Mouse (Mus musculus) forebrain, embryonic 11.5 days (tissue): Measurements from ENCODE around the gene Ciita. TPM values are rescaled to one million over a fixed set of nuclear protein-coding genes. Genes with fewer than 3 reads are reported as not detected.

Experiments
- ATAC-seq: fragments of 200-750 bp; cut with Nextera tagmentation; replicated peaks from 2 replicates; pipeline ENCODE4 v1.8.0; 2017; ENCODE audit warnings: moderate TSS enrichment; ENCODE audit not compliant: low FRiP score
- DNase-seq: peaks from one replicate; pipeline ENCODE4 v3.0.0-alpha.2; 2017; ENCODE audit warnings: low spot score
- H3K27ac ChIP-seq: fragments of 300-500 bp; sonication (generic); 2 replicates; pipeline ENCODE4 v1.5.1; 2014; ENCODE audit warnings: low read depth, low read length
- H3K27me3 ChIP-seq: fragments of 300-500 bp; sonication (generic); 2 replicates; pipeline ENCODE4 v1.6.1; 2014; ENCODE audit warnings: mild to moderate bottlenecking, low read length, mixed read lengths; ENCODE audit not compliant: control insufficient read depth, insufficient read depth
- H3K36me3 ChIP-seq: fragments of 300-500 bp; sonication (generic); 2 replicates; pipeline ENCODE4 v1.6.1; 2014; ENCODE audit warnings: mild to moderate bottlenecking, low read length, moderate library complexity, mixed read lengths; ENCODE audit not compliant: control insufficient read depth, insufficient read depth
- H3K4me1 ChIP-seq: fragments of 300-500 bp; sonication (generic); replicated peaks from 2 replicates; pipeline ENCODE4 v1.6.1; 2014; ENCODE audit warnings: low read length, mixed read lengths; ENCODE audit not compliant: control insufficient read depth, insufficient read depth
- H3K4me2 ChIP-seq: fragments of 300-500 bp; sonication (generic); 2 replicates; pipeline ENCODE4 v1.6.1; 2014; ENCODE audit warnings: low read depth, mild to moderate bottlenecking, low read length, moderate library complexity, mixed read lengths; ENCODE audit not compliant: severe bottlenecking
- H3K4me3 ChIP-seq: fragments of 300-500 bp; sonication (generic); 2 replicates; pipeline ENCODE4 v1.5.1; 2014; ENCODE audit warnings: low read depth, low read length
- H3K9ac ChIP-seq: fragments of 300-500 bp; sonication (generic); 2 replicates; pipeline ENCODE4 v1.6.1; 2014; ENCODE audit warnings: low read length
- H3K9me3 ChIP-seq: fragments of 300-500 bp; sonication (generic); 2 replicates; pipeline ENCODE4 v1.6.1; 2016; ENCODE audit warnings: low read length, mixed read lengths; ENCODE audit not compliant: control insufficient read depth
- WGBS: fragments of 180-500 bp; shearing (Covaris S2); extraction: QIAGEN DNeasy Blood & Tissue Kit; methylation state at CpG from one replicate; pipeline ENCODE4 v1.1.7; 2014; 5-methylcytosine and 5-hydroxymethylcytosine counted together
- polyA plus RNA-seq: library from polyadenylated mRNA; unstranded; fragments of >200 nt; fragmentation: Nextera tagmentation; extraction: Ambion mirVana; gene quantifications from 2 replicates; pipeline ENCODE4 v1.2.1, GENCODE M21; 2014

Gene Ciita
- polyA plus RNA-seq, 1 experiment from 2014 or later, result 0.63 TPM

DNA sequence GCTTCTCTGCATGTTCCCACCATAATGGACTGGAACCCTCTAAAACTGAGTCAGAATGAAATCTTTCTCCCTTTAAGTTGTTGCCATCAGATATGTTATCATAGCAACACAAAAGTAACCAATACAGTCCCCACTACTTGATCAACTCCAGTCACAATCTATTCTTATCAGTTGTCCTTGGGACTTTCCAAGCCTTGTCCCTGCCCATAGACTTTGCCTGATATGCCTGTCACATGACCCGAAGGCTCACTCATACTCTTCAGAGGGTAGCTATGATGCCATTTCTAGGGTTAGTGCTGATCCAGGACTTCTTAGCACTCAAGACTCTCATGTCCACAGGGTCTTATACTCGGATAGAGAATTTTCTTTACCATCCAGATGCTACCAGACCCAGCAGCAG, 19.7 kb upstream of the Ciita start:
- WGBS, result 81% methylated on average over 2 of the region's 2 CpGs
- H3K27ac ChIP-seq, result no peak overlapping the region
- no peak overlapping the region for H3K4me2 ChIP-seq

GRCm38 (mm10) chr16:10461178-10461577, 18.7 kb upstream of the Ciita start:
- Histone ChIP-seq H3K27me3 (no peaks in the 10 kb centered on the region), H3K4me3 (no peak overlapping the region), H3K4me1 (no peaks in the 10 kb centered on the region), H3K9me3 (no peaks in the 10 kb centered on the region), H3K27ac (no peak overlapping the region), H3K9ac (no peak overlapping the region), H3K4me2 (no peak overlapping the region), H3K36me3 (no peaks in the 10 kb centered on the region)
- WGBS, result 86% methylated on average over 2 of the region's 2 CpGs
- ATAC-seq (no peak), DNase-seq (no peak)

More for the DNA sequence above, 19.7 kb upstream of the Ciita start:
- Histone ChIP-seq H3K4me1 (no peaks in the 10 kb centered on the region), H3K4me3 (no peak overlapping the region), H3K9ac (no peak overlapping the region), H3K36me3 (no peaks in the 10 kb centered on the region), H3K27me3 (no peaks in the 10 kb centered on the region), H3K9me3 (no peaks in the 10 kb centered on the region)
- ATAC-seq (no peak), DNase-seq (no peak)

- Histone ChIP-seq H3K4me2 (no peak overlapping the region), H3K9ac (no peak overlapping the region), H3K27me3 (no peaks in the 10 kb centered on the region), H3K36me3 (no peaks in the 10 kb centered on the region), H3K27ac (no peak overlapping the region), H3K4me1 (no peaks in the 10 kb centered on the region), H3K9me3 (no peaks in the 10 kb centered on the region), H3K4me3 (no peak overlapping the region)
- ATAC-seq (no peak), DNase-seq (peak; percentile 36)
- WGBS, result 43% methylated on average over 4 of the region's 4 CpGs
Measured at GRCm38 (mm10) chr16:10465011-10465681, 14.7 kb upstream of the Ciita start.

- H3K36me3 ChIP-seq, result no peaks in the 10 kb centered on the region
- no peaks in the 10 kb centered on the region for H3K9me3 ChIP-seq
- no peaks in the 10 kb centered on the region for H3K27me3 ChIP-seq
- ATAC-seq (no peak), DNase-seq (no peak)
- H3K4me3 ChIP-seq, result no peak overlapping the region
- H3K4me1 ChIP-seq, result no peaks in the 10 kb centered on the region
- 29% methylated on average over 11 of the region's 11 CpGs for WGBS
- H3K9ac ChIP-seq, result no peak overlapping the region
- H3K4me2 ChIP-seq, result no peak overlapping the region
- H3K27ac ChIP-seq, result no peak overlapping the region
Measured at GRCm38 (mm10) chr16:10467391-10468107, 12.3 kb upstream of the Ciita start.

DNA sequence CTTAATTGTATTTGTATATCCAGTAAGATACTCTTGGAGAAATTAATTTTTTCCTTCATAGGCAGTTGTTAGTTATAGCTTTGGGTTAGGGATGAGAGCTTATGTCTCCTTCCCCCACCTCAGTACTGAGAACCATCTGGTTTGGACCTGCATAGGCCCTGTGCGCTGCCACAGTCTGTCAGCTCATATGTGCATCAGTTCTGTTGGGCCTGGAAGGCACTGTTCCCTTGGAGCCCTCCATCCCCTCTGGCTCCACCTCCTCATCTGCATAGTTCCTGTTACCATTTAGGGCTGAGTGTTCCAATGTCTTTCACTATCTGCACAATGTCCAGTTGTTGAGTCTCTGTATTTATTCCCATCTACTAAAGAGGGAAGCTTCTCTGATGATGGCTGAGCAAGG, 11.7 kb upstream of the Ciita start:
- ATAC-seq (no peak), DNase-seq (peak; percentile 31)
- WGBS, result 82% methylated on average over 1 of the region's 1 CpGs
- Histone ChIP-seq H3K9me3 (no peaks in the 10 kb centered on the region), H3K27ac (no peak overlapping the region), H3K9ac (no peak overlapping the region), H3K36me3 (no peaks in the 10 kb centered on the region), H3K4me3 (no peak overlapping the region), H3K4me1 (no peaks in the 10 kb centered on the region), H3K4me2 (no peak overlapping the region), H3K27me3 (no peaks in the 10 kb centered on the region)

DNA sequence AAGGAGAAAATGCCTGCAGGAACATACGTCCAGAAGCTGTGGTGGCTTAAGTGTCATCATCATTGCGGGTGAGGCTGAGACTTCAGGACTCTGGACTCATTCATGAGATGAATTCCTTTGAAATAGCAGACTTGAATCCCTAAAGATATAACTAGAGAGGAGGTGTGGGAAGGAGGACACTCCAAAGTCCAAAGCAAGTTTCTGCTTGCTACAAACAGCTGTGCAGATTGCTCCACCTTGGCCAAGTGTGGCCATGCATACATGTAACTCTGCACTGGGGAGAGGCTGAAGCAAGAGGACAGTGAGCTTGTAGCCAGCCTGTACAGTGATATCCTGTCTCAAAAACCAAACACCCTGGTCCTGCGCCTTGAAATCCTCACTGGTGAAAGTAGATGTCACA, 7.9 kb upstream of the Ciita start:
- Histone ChIP-seq H3K4me3 (no peak overlapping the region), H3K4me1 (no peaks in the 10 kb centered on the region), H3K4me2 (no peak overlapping the region), H3K27me3 (no peaks in the 10 kb centered on the region), H3K9ac (no peak overlapping the region), H3K9me3 (no peaks in the 10 kb centered on the region), H3K36me3 (no peaks in the 10 kb centered on the region), H3K27ac (no peak overlapping the region)
- DNase-seq (peak; percentile 9), ATAC-seq (no peak)
- WGBS, result 89% methylated on average over 3 of the region's 3 CpGs

DNA sequence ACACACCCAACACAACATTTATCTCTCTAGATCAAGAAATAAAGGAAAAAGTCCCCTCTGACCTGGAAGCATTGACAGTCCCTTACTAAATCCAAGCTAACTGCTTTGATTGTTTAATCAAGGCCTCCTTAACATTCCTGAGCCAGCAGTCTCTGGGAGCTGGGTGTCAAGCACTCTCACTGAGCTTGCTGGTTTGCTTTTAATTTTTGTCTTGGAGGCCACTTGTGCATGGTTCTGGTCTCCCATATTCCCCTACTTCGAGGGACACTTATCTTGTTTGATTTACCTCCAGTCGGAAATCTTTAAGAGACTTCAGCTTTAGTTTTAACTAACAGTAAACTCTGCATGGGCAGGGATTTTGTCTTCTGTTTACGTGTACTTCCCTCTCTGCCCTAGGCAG, 4.9 kb upstream of the Ciita start:
- Histone ChIP-seq H3K9ac (no peak overlapping the region), H3K27me3 (no peaks in the 10 kb centered on the region), H3K36me3 (no peaks in the 10 kb centered on the region), H3K9me3 (no peaks in the 10 kb centered on the region), H3K4me3 (no peak overlapping the region), H3K4me2 (no peak overlapping the region), H3K4me1 (no peaks in the 10 kb centered on the region), H3K27ac (no peak overlapping the region)
- DNase-seq (peak; percentile 13), ATAC-seq (no peak)
- 77% methylated on average over 3 of the region's 3 CpGs for WGBS

GRCm38 (mm10) chr16:10475919-10476318, 3.9 kb upstream of the Ciita start:
- no peak overlapping the region for H3K9ac ChIP-seq
- 76% methylated on average over 2 of the region's 2 CpGs for WGBS
- H3K4me1 ChIP-seq, result no peaks in the 10 kb centered on the region
- H3K4me3 ChIP-seq, result no peak overlapping the region
- no peak overlapping the region for H3K27ac ChIP-seq
- DNase-seq, result peak; percentile 20
- no peaks in the 10 kb centered on the region for H3K36me3 ChIP-seq
- no peak for ATAC-seq
- H3K4me2 ChIP-seq, result no peak overlapping the region
- no peaks in the 10 kb centered on the region for H3K9me3 ChIP-seq
- H3K27me3 ChIP-seq, result no peaks in the 10 kb centered on the region

DNA sequence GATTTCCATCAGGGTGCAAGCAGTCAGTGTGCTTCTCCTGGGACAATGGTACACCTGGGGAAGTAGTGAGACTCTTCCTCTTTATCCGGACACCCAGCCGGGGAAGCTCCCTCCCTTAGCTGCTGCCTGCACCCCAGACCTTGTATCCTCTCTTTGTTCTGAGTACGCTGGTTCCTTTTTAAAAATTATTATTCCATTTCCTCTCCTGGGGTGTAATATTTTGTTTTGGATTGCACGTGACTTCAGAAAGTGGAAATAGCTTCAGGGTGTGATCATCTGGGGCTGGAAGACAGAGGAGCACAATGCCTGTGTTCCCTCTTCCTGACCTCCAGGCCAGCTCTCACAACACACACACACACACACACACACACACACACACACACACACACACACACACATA, 2.5 kb downstream of the Ciita start:
- Histone ChIP-seq H3K4me3 (no peak overlapping the region), H3K27me3 (no peaks in the 10 kb centered on the region), H3K9me3 (no peaks in the 10 kb centered on the region), H3K9ac (no peak overlapping the region), H3K4me1 (no peaks in the 10 kb centered on the region), H3K4me2 (no peak overlapping the region), H3K27ac (no peak overlapping the region), H3K36me3 (no peaks in the 10 kb centered on the region)
- 71% methylated on average over 4 of the region's 4 CpGs for WGBS
- DNase-seq, result no peak
- no peak for ATAC-seq
